Mouse (Mus musculus): ENCODE results near the gene Ctdsp1.
"Not testable (repeated sequence)": the region's sequence is repeated elsewhere in the genome, so short reads cannot be mapped to it uniquely, and the experiment has no call there.

The Ctdsp1 gene

DNA sequence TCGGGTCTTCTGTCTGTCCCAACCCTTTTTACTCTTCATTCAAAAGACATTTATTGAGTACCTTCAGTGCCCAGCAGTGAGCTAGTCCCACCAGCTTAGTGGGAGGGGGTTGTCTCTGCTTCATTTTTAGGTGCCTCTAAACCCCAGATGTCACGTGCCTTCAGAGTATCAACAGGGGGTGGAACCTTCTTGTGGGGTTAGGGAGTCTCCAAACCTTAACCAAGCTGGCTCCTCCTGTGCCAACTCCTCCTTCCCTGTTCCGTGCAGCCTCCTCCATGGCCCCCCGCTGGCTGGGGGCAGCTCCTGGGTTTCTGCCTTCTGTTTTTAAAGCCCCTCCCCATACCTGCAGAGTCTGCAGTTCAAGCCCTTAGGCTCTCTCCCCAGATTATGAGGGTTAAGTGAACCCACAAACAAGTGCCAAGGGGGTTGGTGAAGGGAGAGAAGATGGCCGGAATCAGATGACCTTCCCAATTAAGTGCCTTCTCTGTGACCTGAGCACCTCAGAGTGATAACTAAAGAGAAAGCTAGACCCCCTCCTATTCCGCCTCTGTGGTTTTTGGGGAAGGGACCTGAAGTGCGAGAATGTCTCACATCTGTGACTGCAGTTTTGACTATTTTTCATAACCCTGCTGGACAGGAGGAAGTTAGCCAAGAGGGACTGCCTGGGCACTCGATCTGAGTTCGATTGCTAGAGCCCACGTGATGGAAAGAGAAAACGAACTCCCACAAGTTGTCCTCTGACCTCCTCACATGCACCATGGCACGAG is 5.3 kb downstream of the Ctdsp1 start:
- DNase-seq (ENCODE audit: low read depth, low spot score) = not testable (repeated sequence)

DNA sequence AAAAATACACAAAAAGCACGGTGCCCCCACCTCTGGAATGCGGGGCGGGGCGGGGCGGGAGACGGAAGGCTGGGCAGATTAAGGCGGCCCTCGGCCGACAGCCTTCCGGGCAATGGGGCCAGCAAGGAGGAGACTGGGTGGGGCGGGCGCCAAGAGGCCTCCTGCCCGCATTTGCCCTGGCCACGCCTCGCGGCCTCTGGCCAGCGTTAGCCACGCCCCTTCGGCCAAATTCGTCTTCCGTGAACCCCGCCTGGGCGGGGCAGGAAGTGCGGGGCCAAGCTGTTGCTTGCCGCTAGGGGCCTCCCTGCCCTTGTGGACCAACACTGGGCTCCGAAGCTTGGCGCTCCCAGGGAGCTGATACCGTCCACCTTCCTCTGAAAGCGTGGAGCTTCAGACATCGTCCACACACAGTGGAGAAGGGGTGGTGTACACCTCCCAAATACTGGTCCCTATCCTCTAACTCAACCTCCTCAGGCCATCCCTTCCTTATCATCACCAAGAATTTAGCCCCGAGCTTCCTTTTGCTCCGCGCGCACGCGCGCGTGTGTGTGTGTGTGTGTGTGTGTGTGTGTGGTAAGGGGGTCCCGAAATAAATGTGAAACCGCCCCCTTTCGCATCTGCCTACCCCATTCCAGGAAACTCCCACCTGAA is 6.1 kb downstream of the Ctdsp1 start:
- DNase-seq (ENCODE audit: low read depth, low spot score) = peak; percentile 98

DNA sequence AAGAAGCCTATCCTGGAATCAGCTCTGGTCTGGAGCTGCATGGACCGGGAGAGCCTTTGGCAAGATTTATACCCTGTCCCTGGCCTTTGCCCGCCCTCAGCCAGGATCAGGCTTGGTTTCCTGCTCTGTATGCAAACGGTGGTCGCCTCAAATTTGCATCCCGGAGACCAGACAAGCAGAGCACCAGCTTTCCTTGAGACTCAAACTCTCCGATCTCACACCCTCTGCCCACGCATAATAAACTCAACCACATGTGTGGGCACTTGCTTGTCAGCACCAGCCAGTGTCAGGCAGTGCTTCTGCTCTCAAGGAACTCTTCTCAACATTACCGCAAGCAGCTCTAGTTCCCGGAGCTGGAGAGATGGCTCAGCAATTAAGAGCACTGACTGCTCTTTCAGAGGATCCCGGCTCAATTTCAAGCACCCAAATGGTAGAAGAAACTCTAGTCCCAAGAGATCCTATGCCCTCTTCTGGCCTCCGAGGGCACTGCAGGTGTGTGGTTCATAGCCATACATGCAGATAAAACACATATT is 6.7 kb downstream of the Ctdsp1 start:
- DNase-seq (ENCODE audit: low read depth, low spot score) = peak; percentile 87

DNA sequence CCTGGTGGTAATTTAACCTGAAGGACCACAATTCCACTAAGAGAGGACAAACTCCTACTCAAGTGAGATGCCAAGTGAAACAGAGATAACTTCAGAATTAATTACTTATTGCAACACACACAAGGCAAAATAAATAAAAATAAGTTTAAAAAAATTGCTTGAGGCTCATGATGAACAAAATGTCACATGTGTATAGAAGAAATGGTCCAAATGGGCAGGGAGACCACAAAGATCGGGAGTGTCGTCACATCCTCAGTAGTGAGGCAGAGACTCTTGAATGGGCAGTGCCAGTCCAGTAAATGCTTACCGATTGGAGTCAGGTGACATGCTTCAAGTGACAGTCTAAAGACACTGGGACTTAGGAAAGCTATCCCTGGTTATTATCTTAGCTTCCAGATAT is 9.2 kb downstream of the Ctdsp1 start:
- DNase-seq (ENCODE audit: low read depth, low spot score) = no peak

DNA sequence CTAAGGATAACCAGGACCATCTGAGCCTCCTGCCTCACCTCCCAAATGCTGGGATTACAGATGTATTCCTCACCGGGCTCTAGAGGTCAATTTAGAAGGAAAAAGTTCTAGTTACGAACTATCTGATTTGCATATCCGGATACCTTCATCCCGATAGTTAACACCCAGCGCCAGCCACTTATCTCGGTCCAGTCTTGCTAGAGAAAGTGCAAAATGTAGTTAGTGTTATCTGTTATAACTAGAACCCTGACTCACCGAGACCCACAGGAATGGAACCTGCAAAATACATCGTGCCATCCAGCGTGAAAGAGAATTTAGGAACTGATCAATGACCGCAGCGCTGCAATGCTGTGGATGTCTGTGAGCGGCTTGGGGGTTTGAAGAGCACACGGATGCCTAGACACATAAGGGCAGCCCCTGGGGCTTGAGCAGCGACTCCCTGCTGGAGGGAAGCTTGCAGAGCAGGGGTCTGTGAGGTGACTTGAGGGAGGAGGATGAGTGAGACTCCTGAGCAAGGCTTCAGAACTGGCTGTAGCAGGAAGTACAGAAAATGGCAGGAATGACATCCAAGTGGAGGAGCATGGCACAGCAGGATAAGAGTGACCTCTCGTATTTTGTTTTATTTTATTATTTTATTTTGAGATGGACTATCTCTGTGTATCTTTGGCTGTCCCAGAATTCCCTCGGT is 9.8 kb downstream of the Ctdsp1 start:
- peak; percentile 53 for DNase-seq (ENCODE audit: low read depth, low spot score)

DNA sequence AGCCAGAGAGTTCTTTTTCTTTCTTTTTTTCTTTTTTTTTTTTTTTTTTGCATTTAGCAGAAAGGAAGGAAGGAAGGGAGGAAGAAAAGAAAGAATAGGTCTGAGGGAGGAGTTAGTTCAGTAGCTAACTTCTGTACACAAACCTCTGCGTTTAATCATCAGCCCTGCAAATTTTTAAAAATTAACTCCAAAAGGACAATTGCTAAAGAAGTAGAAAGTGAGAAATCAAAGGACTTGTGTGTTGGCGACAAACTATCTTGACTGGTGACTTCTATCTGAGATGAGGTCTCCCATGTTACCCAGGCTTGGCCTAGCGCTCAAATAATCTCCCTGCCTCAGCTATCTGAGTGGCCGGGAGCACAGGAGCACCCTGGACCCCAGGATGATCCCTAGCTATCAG is 12.9 kb downstream of the Ctdsp1 start:
- DNase-seq (ENCODE audit: low read depth, low spot score) = no peak

DNA sequence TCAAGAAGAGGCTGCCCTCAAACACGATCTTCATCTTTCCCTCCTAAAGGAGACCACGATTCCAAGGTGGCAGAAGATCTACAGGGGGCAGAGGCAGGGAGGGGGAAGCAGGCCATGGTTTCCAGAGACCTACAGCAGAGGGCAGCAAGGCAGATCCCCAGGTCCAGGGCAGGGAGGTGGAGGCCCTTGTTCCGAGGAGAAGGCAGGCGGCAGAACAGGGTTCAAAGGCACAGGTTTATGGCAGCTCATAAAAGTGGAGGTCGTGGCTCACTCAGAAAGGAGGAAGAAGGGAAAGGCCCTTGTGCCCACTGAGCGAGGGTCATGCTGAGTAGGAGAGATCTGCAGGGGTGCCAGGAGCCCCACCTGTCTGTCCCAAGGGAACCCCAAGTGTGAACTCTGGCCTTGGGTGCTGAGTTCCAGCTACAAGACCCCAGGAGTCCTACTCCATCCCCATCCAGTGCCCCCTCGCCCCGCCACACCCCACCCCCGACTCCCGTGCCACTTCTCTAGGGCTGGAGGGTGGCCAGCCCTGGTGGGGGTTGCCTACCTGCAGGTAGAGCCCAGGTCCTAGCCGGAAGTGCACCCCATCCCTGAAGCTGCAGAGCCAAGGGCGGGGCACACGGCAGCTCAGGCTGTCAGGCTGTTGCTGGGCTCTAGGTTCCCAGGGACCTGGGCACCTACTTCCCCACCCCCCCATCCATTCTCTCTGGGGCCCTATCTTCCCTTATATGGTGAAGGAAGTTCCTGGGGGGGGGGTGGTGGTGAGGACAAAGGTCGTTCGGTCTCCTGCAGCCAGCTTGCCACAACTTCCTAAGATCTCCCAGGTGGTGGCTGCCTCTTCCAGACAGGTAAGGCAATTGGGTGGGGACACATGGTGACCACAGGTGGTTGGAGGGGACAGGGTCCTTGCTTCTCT is 17.5 kb downstream of the Ctdsp1 start, which contains the start of gene Vil1:
Vil1 (plus strand) TSS at position 788 of the 916 bp plus-strand sequence.
- DNase-seq (ENCODE audit: low read depth, low spot score) = no peak

DNA sequence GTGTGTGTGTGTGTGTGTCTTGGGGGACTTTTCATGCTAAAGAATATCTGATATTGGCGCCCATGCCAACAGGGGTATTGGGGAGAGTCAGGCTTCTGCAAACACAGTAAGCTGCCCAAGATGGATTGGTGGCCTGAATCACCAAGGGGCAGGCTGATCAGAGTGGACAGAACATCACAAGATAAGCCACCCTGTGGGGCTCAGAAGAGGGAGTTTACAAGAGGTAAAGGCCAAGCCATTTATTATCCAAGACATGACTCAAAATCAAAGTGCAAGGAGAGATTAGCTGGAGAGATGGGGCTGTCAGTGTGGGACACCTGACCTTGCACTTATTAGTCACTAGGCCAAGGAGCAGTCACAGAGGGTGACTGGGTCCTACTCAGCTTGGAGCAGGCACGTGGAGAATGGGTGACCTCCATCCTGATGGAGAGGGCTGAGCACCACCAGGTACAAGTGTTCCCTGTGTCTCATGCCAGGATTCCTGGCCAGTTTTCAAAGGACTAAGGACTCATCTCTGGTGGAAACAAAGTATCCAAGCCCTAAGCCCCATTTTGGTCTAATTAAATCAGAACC is 20.5 kb downstream of the Ctdsp1 start:
- DNase-seq (ENCODE audit: low read depth, low spot score) = no peak

DNA sequence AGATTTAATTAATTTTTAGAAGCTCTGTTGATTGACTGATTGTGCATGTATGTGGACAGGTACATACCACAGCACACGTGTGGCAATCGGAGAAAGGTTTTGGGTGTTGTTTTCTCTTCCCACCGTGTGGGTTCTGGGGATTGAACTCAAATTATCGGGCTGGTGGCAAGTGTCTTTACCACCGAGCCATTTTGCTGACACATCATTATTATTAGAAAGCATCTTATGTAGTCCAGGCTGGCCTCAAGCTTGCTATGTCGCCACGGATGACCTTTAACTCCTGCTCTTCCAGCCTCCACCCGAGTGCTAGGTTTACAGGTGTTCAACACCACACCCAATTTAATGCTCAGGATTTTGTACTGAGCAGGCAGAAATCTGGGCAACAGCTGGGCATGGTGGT is 21.4 kb downstream of the Ctdsp1 start:
- DNase-seq (ENCODE audit: low read depth, low spot score) = no peak

DNA sequence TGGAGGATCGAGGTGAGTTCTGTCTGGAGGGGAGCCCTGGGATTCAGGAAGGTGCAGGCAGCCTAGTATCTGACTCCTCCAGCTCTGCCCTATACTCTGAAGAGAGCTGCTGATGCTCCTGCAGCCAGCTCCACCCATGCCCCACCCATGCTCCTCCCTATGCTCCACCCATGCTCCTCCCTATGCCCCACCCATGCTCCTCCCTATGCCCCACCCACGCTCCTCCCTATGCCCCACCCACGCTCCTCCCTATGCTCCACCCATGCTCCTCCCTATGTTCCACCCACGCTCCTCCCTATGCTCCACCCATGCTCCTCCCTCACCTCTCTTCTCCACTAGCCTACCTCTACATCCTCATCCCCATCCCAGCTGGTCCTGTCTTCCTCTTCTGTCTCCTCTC is 23.8 kb downstream of the Ctdsp1 start:
- DNase-seq (ENCODE audit: low read depth, low spot score) = peak; percentile 62

DNA sequence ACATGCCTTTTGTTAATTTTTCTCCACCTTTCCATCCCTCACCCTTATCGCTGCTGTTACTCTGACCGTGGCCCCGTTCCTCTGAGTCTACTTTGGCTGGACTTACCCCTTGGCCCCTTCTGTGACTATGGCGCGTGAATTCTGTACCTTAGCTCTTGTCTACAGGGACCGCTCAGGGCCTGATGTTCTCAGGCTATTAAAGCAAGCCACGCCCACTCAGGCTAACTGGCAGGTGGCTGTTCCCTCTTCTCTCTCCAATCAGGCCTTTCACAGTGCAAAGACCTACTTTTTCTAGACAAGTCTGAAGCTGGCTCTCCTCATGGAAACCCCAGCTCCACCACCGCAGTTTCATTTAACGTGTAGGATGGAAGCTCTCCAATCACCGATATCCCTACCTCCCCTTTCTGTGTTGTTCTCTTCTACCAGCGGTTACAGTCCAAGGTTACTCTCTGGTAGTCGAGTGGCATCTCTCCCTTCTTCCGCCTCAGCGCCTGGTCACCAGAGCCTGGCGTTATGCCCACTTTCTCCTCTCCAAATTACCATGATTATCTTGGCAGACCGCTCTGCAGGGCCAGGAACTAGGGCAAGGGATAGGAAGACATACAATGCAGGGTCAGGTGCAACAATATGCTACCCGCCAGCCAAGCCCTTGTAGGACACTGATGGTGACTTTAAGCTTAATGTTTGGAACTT is 27.6 kb downstream of the Ctdsp1 start:
- DNase-seq (ENCODE audit: low read depth, low spot score) = peak; percentile 78

DNA sequence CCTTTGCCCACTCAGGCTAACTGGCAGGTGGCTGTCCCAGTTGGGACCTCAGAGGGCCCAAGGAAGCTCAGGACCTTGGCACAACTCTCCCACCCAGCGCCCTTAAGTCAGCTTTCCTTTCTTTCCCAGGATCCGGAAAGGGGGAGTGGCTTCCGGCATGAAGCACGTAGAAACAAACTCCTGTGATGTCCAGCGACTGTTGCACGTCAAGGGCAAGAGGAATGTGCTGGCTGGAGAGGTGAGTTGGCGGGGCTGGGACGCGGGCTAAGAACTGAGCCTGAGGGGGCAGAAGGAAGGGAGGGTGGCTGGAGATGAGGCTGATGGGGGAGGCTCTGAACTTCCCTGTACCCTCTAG is 28.1 kb downstream of the Ctdsp1 start:
- peak; percentile 39 for DNase-seq (ENCODE audit: low read depth, low spot score)

DNA sequence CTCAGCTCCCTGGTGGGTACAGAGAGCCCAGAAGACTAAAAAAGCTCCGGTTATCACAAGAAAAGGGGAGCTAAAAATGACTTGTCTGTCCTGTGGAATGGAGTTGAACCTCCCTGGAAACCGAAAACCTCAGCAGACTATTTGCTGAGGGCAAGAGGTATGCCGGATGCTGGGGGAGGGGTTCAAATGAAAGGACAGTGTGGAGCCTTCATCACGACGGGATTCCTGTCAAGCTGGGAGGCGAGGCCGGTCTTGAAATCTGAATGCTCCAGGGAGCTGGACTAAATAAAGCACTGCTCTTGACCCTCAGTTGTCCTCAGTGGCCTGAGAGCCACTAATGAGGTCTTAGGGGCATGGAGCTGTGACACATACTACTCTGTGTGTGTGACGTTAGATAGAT is 31.8 kb downstream of the Ctdsp1 start:
- peak; percentile 34 for DNase-seq (ENCODE audit: low read depth, low spot score)

DNA sequence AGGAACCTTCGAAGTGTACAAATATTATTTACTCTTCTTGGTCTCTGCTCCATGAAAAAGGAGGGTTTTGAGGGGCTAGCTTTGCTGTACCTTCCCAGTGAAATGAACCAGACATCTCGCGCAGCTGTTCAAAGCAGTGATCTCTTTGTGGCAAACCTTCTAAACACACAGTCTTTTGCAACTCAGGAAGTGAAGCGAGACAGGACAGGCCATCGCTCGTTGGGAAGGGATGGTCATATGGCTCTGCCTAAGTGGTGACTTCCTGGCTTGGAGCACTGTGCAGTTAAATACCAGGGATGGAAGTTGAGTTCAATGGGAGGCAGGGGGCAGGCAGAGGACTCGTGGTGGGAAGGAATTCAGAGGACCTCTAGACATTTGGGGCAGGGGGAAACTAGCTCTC is 34.5 kb downstream of the Ctdsp1 start:
- DNase-seq (ENCODE audit: low read depth, low spot score) = no peak

DNA sequence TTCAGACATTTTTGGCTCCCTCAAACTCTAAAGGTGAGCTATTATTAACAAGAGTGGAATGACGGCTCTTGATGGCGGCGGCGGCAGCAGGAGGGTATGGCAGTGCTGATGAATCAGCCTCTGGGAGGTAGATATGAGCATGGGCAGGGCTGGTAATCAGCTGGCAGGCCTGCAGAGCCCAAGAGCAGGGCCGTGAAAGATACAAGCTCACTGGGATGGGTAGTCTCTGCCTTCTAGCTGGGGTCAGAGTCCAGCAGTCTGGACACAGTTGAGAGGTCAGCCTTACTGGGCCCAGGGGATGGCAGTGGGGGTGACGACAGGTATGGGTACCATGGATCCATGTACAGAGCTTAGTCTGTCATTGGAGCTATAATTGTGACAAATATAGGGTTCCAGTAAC is 41.9 kb downstream of the Ctdsp1 start:
- no peak for DNase-seq (ENCODE audit: low read depth, low spot score)

DNA sequence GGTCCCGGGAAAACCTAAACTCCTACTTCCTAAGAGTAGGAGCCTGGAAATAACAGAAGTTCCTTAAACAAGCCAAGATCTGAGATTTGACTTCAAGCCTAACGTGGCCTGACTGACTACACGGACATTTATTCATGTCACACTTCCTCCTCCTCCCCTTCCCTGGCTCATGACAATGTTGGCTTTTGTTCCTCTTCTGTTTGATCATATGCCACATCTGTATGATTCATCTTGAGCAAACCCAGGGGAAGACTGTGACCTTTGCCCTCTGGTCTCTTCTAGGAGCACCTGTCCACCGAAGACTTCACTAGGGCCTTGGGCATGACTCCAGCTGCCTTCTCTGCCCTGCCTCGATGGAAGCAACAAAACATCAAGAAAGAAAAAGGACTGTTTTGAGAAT is 43.3 kb downstream of the Ctdsp1 start:
- DNase-seq (ENCODE audit: low read depth, low spot score) = no peak

DNA sequence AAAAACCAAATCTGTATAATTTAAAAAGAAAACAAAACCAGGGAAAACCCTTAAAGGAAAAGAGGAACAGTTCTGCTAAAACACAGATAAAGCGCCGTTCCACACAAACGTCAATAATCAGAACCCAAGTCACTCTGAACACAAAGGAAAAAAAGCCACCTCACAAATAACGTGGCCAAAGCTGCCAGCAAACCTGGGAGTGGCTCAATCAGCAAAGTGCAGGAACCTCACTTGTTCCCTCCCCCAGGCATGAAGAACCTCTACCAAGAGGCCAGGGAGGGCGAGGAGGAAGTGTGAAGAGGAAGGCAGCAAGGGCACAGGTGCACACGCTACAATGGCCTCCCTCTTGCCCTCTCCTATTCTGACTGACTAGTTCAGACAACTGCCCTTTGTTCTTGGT is 44.3 kb downstream of the Ctdsp1 start:
- peak; percentile 10 for DNase-seq (ENCODE audit: low read depth, low spot score)

DNA sequence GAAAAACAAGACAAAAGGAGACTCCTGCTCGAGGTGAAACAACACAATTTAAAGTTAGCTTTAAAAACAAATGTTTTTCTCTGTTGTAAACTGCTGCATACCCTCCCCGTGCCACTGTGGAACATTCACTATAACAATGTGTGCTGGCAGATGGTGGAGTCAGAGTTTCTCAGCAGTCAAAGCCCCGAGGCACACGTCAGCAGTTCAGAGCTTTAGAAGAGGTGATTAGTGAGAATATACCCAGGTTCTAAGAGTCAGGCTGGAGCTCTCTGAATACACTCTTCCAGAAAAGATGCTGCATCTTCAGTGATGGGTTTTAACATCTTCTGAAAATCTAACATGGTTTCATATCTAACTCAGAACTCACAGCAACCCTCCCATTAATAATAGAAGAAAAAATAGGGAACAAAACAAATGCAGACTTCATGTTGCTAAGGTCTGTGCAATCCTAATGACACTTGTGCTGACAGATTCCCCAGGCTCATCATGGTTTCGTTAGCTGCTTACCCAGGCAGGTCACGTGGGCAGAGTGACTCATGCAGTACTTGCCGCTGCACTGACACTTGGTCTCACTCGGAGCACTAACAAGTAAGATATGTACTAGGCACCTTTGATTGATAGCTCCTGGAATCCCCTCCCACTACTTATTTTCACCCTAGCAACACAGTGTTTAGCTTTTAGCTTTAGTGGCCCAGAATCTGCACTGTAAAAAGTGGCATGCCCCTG is 46.6 kb downstream of the Ctdsp1 start:
- DNase-seq (ENCODE audit: low read depth, low spot score) = no peak

DNA sequence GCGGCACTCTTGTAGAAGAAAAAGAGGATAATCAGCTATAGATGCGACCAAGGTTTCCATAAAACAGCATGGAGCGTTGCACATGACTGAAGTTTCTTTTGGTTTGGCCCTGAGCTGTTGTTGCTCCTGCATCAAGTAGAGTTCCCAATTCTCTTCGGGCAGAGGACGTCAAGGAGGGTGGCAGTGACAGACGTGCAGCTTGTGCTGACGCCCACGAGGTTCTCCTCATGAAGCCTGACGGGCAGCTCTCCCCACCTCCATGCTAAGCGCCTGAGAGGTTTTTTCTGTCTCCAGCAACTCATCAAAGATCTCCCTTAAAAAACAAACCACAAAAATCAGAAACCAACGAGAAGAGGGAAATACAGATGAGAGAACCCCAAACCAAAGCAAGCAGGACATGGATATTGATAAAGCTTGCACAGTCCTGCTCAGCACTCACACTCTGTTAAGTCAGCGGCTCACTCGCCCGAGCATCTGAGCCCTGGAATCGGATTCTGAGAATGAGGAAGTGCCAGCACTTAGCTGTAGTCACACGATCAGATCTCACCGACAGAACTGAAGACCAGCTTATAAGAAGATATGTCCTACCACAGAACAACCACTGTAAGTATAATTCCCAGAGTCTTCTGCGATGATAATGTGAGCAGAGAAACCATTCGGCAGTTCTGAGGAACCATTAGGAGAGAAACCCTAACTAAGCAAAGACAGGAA is 48.0 kb downstream of the Ctdsp1 start:
- DNase-seq (ENCODE audit: low read depth, low spot score) = no peak
